Mouse (Mus musculus) limb, embryonic 11.5 days (tissue): Measurements from ENCODE around the gene Smyd3. TPM values are rescaled to one million over a fixed set of nuclear protein-coding genes. Genes with fewer than 3 reads are reported as not detected.
A peak's percentile ranks its signal among the peaks of the same experiment; 100 is the strongest.

Source experiments
- ATAC-seq: fragments of 200-750 bp; cut with Nextera tagmentation; 2 replicates; pipeline ENCODE4 v1.8.0; 2017; ENCODE audit warnings: low read depth; ENCODE audit not compliant: insufficient number of reproducible peaks, low FRiP score, low TSS enrichment
- DNase-seq: peaks from one replicate; pipeline ENCODE4 v3.0.0-alpha.2; 2015; ENCODE audit warnings: low spot score
- H3K27ac ChIP-seq: fragments of 300-500 bp; sonication (generic); replicated peaks from 2 replicates; pipeline ENCODE4 v1.5.1; 2014; ENCODE audit warnings: low read depth, mild to moderate bottlenecking, low read length
- H3K27me3 ChIP-seq: fragments of 300-500 bp; sonication (generic); 2 replicates; pipeline ENCODE4 v1.6.1; 2014; ENCODE audit warnings: mild to moderate bottlenecking, low read length, mixed read lengths; ENCODE audit not compliant: control insufficient read depth, insufficient read depth
- H3K36me3 ChIP-seq: fragments of 300-500 bp; sonication (generic); 2 replicates; pipeline ENCODE4 v1.6.1; 2014; ENCODE audit warnings: mild to moderate bottlenecking, low read length, moderate library complexity, mixed read lengths; ENCODE audit not compliant: control insufficient read depth, insufficient read depth
- H3K4me1 ChIP-seq: fragments of 300-500 bp; sonication (generic); 2 replicates; pipeline ENCODE4 v1.6.1; 2014; ENCODE audit warnings: low read length, mixed read lengths; ENCODE audit not compliant: control insufficient read depth, insufficient read depth
- H3K4me2 ChIP-seq: fragments of 300-500 bp; sonication (generic); 2 replicates; pipeline ENCODE4 v1.6.1; 2014; ENCODE audit warnings: low read depth, mild to moderate bottlenecking, moderate library complexity; ENCODE audit not compliant: severe bottlenecking
- H3K4me3 ChIP-seq: fragments of 300-500 bp; sonication (generic); 2 replicates; pipeline ENCODE4 v1.5.1; 2014; ENCODE audit warnings: low read depth, low read length
- H3K9ac ChIP-seq: fragments of 300-500 bp; sonication (generic); 2 replicates; pipeline ENCODE4 v1.6.1; 2014; ENCODE audit warnings: mild to moderate bottlenecking, low read length
- H3K9me3 ChIP-seq: fragments of 300-500 bp; sonication (generic); 2 replicates; pipeline ENCODE4 v1.6.1; 2016; ENCODE audit warnings: low read length; ENCODE audit not compliant: control insufficient read depth
- WGBS: fragments of 180-500 bp; shearing (Covaris S2); extraction: QIAGEN DNeasy Blood & Tissue Kit; methylation state at CpG from one replicate; pipeline ENCODE4 v1.1.7; 2014; 5-methylcytosine and 5-hydroxymethylcytosine counted together
- polyA plus RNA-seq: library from polyadenylated mRNA; unstranded; fragments of >200 nt; fragmentation: Nextera tagmentation; extraction: Ambion mirVana; gene quantifications from 2 replicates; pipeline ENCODE4 v1.2.1, GENCODE M21; 2014

The Smyd3 gene
- polyA plus RNA-seq, 1 experiment from 2014 or later: 25.6 TPM

DNA sequence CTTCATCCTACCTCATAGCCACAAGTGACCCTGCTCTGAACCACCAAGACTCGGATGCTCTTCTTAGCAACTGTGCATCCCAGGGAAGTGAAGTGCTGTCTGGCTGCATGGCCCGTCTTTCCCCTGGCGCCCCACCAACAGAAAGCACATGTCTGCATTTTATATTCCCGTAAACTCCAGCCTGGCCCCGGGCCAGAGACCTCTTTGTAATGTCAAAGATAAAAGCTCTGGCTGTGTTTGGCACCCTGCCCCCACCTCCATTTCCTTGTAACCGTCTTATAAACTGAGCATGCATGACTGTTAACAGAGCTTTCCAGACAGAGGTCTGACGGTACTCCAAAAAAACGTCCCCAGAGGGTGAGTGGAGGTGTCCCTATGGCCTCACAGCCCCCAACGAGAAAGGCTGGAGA lies 456.1 kb downstream of the Smyd3 start:
- no peaks in the 10 kb centered on the region for H3K36me3 ChIP-seq
- H3K9ac ChIP-seq: no peak overlapping the region
- no peak overlapping the region for H3K4me3 ChIP-seq
- peak overlapping the region; percentile 95 for H3K27ac ChIP-seq
- no peaks in the 10 kb centered on the region for H3K27me3 ChIP-seq
- peak; percentile 85 for DNase-seq
- ATAC-seq: peak; percentile 27; the same call in 1 of the 2 replicates
- WGBS: 9% methylated on average over 9 of the region's 9 CpGs
- no peaks in the 10 kb centered on the region for H3K9me3 ChIP-seq
- H3K4me2 ChIP-seq: no peak overlapping the region
- peaks cover 41% of the 10 kb centered on the region for H3K4me1 ChIP-seq

DNA sequence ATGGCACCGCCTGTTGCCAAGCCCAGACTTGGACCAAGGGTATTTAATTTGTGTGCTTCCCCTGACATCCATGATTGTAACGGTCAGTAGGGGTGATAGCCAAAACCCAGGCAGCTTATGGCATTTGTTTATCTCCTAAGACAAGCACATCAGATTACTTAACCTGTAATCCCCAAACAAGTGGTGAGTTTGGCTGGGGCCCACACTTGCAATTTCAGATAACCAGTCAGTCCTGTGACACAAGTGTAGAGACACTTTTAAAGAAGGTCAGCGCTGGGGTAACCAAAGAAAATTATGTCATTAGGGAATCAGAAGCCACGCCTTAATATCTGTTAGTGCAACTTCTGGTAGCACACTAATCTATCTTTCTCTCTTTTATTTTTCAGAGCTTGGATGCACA lies 456.8 kb downstream of the Smyd3 start:
- 66% methylated on average over 4 of the region's 4 CpGs for WGBS
- H3K9ac ChIP-seq: no peak overlapping the region
- ATAC-seq (no peak), DNase-seq (no peak)
- peaks cover 41% of the 10 kb centered on the region for H3K4me1 ChIP-seq
- no peak overlapping the region for H3K4me2 ChIP-seq
- no peaks in the 10 kb centered on the region for H3K27me3 ChIP-seq
- peak overlapping the region; percentile 95 for H3K27ac ChIP-seq
- H3K4me3 ChIP-seq: no peak overlapping the region
- no peaks in the 10 kb centered on the region for H3K36me3 ChIP-seq
- H3K9me3 ChIP-seq: no peaks in the 10 kb centered on the region

DNA sequence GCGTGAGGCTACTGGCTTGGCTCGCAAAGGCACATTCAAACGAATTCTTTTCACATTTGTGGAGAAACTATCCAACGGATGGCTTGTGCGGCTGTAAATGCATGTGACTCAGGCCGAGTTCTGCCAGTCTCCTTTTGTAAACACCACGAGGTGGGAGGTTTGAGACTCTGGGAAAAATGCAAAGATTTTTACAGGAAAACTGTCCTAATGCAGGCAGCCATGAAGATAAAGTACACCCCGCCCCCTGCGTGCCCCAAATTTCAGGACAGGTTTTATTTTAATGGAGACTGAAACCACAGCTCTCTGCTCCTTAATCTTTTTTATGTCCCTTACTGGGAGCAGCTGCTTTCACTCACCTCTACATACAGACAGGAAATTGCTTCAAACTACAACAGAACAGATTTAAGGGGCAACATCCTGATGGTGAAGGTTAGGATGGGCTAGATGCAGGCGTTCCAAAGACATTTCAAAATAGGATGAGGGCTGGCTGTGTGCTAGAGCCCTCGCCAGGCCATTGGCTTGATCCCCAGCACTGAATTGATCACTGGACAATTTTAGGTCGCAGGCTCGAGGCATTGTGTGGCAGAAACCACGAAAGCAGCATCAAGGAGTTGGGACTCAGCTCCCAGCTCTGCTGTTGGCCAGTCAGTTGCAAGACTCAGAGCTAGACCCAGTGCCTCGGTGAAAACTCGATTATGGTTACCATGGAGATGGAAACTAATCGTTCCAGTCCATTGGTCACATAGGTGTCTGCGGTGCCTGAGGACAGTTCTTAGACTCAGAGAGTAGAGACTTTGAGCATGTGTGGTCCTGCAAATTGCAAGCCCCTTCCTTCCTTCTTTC lies 457.5 kb downstream of the Smyd3 start:
- H3K9ac ChIP-seq: peak overlapping the region; percentile 41; the same call in 1 of the 2 replicates
- peak overlapping the region; percentile 26; the same call in 1 of the 2 replicates for H3K4me2 ChIP-seq

DNA sequence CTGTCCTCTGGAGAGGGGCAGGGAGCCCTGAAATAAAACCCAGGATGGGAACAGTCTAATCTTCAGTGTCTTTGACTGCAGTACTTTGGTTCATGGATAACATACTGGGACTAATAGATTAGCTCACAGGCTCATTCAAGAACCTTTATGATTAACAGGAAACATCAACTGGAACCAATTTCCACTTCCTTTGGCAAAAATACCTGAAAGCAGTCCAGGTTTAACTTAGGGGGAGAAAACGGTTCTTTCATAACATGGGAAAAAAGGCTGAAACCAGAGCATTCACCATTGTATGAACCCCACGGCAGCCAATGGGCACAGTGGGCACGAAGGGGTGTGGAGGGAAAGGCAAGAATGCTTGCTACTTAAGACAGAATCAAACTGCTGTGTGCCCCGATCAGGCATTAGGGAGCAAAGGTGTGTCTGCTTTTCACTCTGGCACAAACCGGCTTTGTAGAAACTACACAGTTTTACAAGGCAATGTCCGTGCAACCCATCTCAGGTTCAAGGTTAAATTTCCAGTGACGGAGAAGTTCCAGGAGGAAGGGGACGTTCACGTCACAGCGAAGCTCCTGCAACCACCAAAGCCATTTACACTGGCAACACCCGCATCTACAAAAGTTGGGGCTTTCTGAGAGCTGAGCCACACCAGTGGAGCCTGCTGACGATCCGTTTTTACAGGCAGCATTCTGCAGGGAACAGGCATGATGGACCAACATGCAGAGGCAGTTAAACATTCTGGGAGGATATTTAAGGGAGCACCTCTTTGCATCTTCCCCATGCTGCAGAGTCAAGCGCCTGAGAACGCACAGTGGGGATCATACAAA lies 458.3 kb downstream of the Smyd3 start:
- WGBS: 29% methylated on average over 15 of the region's 15 CpGs
- Histone ChIP-seq H3K9me3 (no peaks in the 10 kb centered on the region), H3K9ac (peak overlapping the region; percentile 41), H3K27me3 (no peaks in the 10 kb centered on the region), H3K4me3 (no peak overlapping the region), H3K36me3 (no peaks in the 10 kb centered on the region), H3K4me2 (peak overlapping the region; percentile 26; the same call in 1 of the 2 replicates), H3K4me1 (peaks cover 44% of the 10 kb centered on the region), H3K27ac (peak overlapping the region; percentile 95)
- DNase-seq (peak; percentile 64), ATAC-seq (no peak)

More for the DNA sequence above, 457.5 kb downstream of the Smyd3 start:
- Histone ChIP-seq H3K36me3 (no peaks in the 10 kb centered on the region), H3K27ac (peak overlapping the region; percentile 95), H3K4me3 (no peak overlapping the region), H3K27me3 (no peaks in the 10 kb centered on the region), H3K9me3 (no peaks in the 10 kb centered on the region), H3K4me1 (peaks cover 44% of the 10 kb centered on the region)
- ATAC-seq (peak; percentile 82), DNase-seq (peak; percentile 76)
- 12% methylated on average over 18 of the region's 18 CpGs for WGBS

DNA sequence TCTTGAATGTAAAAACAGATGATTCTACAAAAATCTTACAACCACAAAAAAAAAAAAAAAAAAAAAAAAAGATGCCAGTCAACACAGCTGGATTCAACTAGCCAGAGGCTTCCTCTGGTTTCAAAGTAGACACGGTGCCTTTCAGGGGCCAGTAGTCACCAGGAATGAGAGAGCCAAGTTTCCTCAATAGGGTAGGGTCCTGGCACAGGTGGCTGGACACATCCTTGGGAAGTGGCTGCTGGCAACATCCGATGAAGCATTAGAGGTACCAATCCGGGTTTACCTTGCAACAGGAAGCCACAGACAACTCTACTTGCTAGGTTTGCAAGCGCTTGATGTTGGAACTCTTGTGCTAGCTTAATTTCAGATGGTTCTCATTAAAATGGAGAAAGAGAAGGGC lies 459.2 kb downstream of the Smyd3 start:
- no peaks in the 10 kb centered on the region for H3K9me3 ChIP-seq
- WGBS: 23% methylated on average over 4 of the region's 4 CpGs
- no peaks in the 10 kb centered on the region for H3K36me3 ChIP-seq
- H3K27me3 ChIP-seq: no peaks in the 10 kb centered on the region
- peak; percentile 50 for DNase-seq
- H3K9ac ChIP-seq: no peak overlapping the region
- H3K27ac ChIP-seq: peak overlapping the region; percentile 95
- ATAC-seq: no peak
- no peak overlapping the region; the same call in 1 of the 2 replicates for H3K4me2 ChIP-seq
- no peak overlapping the region for H3K4me3 ChIP-seq
- peaks cover 44% of the 10 kb centered on the region for H3K4me1 ChIP-seq

DNA sequence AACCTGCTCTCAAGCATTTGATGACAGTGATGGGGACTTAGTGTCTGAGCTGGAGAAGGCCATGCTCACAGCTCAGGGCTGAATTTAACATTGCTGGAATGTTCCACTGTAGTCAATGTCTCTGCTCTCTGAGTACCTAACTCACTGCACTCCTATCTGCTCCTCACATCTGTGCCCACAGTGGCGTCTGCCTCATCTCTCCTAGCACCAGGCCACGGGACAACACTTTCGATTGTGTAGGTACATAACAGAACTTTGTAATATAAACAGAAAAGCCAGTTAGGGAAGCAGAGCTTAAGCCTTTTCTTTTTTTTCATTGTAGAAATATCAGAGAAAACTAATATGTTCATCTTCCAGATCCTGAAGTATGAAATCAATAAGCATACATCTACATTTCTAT lies 462.1 kb downstream of the Smyd3 start:
- H3K9ac ChIP-seq: no peak overlapping the region
- no peak overlapping the region for H3K4me2 ChIP-seq
- peaks cover 26% of the 10 kb centered on the region for H3K4me1 ChIP-seq
- H3K27ac ChIP-seq: no peak overlapping the region
- ATAC-seq (no peak), DNase-seq (no peak)
- no peaks in the 10 kb centered on the region for H3K27me3 ChIP-seq
- H3K36me3 ChIP-seq: no peaks in the 10 kb centered on the region
- 79% methylated on average over 3 of the region's 3 CpGs for WGBS
- H3K9me3 ChIP-seq: no peaks in the 10 kb centered on the region
- H3K4me3 ChIP-seq: no peak overlapping the region

DNA sequence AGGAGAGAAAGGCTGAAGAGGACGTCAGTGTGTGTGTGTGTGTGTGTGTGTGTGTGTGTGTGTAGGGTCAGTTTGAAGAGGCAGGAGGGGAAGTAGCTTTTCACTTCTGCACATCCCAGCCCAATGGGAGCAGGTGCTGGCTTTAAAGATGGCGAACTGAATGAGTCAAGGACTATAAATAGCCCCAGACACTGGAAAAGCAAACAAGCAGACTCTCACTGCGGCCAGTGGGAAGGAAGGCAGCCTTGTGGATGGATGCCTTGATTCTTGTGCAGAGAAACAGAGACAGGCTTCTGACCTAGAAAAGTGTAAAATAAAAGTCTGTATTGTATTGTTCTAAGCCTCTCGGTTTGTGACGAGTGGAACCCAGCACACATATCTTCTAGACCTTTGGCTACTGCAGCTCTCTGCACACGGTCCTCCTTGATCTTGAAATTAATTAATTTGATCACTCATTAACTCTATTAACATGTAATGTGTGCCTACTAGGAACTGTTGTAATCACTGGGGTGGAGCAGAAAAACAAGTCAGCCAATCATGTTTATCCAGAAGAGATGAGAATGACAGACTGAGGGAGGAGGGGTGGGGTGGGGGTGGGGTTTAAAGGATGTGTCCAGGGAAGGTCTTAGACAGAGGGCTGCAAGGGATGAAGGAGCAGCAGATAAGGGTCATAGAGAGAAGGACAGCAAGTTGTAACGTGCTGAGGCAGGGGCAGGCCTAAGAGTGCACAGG lies 463.3 kb downstream of the Smyd3 start:
- WGBS: 77% methylated on average over 7 of the region's 7 CpGs
- H3K27ac ChIP-seq: no peak overlapping the region
- no peak overlapping the region for H3K4me2 ChIP-seq
- no peaks in the 10 kb centered on the region for H3K27me3 ChIP-seq
- H3K4me3 ChIP-seq: no peak overlapping the region
- ATAC-seq (no peak), DNase-seq (no peak)
- H3K9me3 ChIP-seq: no peaks in the 10 kb centered on the region
- H3K36me3 ChIP-seq: no peaks in the 10 kb centered on the region
- H3K4me1 ChIP-seq: peaks cover 14% of the 10 kb centered on the region
- H3K9ac ChIP-seq: no peak overlapping the region
